Mouse (Mus musculus): ENCODE data around the gene Hoxd11.

Gene Hoxd11

GRCm38 (mm10) chr2:74681594-74682531, 2.5 kb downstream of the Hoxd11 start:
- no peak for DNase-seq (ENCODE audit: low spot score)

- no peak for DNase-seq (ENCODE audit: low spot score)
Measured at GRCm38 (mm10) chr2:74682796-74683195, 3.4 kb downstream of the Hoxd11 start.

GRCm38 (mm10) chr2:74683471-74683951, 4.2 kb downstream of the Hoxd11 start:
- DNase-seq (ENCODE audit: low spot score): no peak

GRCm38 (mm10) chr2:74684106-74684505, 4.7 kb downstream of the Hoxd11 start:
- no peak for DNase-seq (ENCODE audit: low spot score)

- DNase-seq (ENCODE audit: low spot score): no peak
Measured at GRCm38 (mm10) chr2:74685059-74685603, 5.8 kb downstream of the Hoxd11 start.

GRCm38 (mm10) chr2:74686301-74686987, 7.1 kb downstream of the Hoxd11 start:
- DNase-seq (ENCODE audit: low spot score): no peak

- no peak for DNase-seq (ENCODE audit: low spot score)
Measured at GRCm38 (mm10) chr2:74686988-74687697, 7.8 kb downstream of the Hoxd11 start.

GRCm38 (mm10) chr2:74687698-74688555, 8.6 kb downstream of the Hoxd11 start:
- DNase-seq (ENCODE audit: low spot score): no peak

- no peak for DNase-seq (ENCODE audit: low spot score)
Measured at GRCm38 (mm10) chr2:74688795-74689573, 9.6 kb downstream of the Hoxd11 start.

- DNase-seq (ENCODE audit: low spot score): no peak
Measured at GRCm38 (mm10) chr2:74689574-74690337, 10.4 kb downstream of the Hoxd11 start.

GRCm38 (mm10) chr2:74690338-74690716, 11.0 kb downstream of the Hoxd11 start:
- DNase-seq (ENCODE audit: low spot score): no peak

- no peak for DNase-seq (ENCODE audit: low spot score)
Measured at GRCm38 (mm10) chr2:74691022-74691951, 11.9 kb downstream of the Hoxd11 start, which contains the start of gene Hoxd10. Hoxd10 (plus strand) TSS chr2:74691924.

- no peak for DNase-seq (ENCODE audit: low spot score)
Measured at GRCm38 (mm10) chr2:74691995-74692807, 12.8 kb downstream of the Hoxd11 start.

GRCm38 (mm10) chr2:74692808-74693431, 13.6 kb downstream of the Hoxd11 start:
- no peak for DNase-seq (ENCODE audit: low spot score)

GRCm38 (mm10) chr2:74693432-74693827, 14.1 kb downstream of the Hoxd11 start:
- DNase-seq (ENCODE audit: low spot score): no peak

GRCm38 (mm10) chr2:74694066-74694465, 14.7 kb downstream of the Hoxd11 start:
- no peak for DNase-seq (ENCODE audit: low spot score)

- DNase-seq (ENCODE audit: low spot score): no peak
Measured at GRCm38 (mm10) chr2:74695383-74695782, 16.0 kb downstream of the Hoxd11 start.

Measured in spleen, adult 12 weeks (tissue).